Mouse (Mus musculus) cerebellum, adult 2 months (tissue): Measurements from ENCODE around the gene Foxj1.

Experiments
- CTCF ChIP-seq: fragments of 200-500 bp; IDR thresholded peaks from 2 replicates; pipeline ENCODE4 v1.5.1; 2011; ENCODE audit warnings: low read depth, mild to moderate bottlenecking, control low read depth, low read length, moderate library complexity, borderline replicate concordance; ENCODE audit not compliant: insufficient read depth
- POLR2A ChIP-seq: fragments of 200-500 bp; IDR thresholded peaks from 2 replicates; pipeline ENCODE4 v1.6.1; 2011; ENCODE audit warnings: low read length, control low read depth, borderline replicate concordance; ENCODE audit not compliant: insufficient read depth

DNA sequence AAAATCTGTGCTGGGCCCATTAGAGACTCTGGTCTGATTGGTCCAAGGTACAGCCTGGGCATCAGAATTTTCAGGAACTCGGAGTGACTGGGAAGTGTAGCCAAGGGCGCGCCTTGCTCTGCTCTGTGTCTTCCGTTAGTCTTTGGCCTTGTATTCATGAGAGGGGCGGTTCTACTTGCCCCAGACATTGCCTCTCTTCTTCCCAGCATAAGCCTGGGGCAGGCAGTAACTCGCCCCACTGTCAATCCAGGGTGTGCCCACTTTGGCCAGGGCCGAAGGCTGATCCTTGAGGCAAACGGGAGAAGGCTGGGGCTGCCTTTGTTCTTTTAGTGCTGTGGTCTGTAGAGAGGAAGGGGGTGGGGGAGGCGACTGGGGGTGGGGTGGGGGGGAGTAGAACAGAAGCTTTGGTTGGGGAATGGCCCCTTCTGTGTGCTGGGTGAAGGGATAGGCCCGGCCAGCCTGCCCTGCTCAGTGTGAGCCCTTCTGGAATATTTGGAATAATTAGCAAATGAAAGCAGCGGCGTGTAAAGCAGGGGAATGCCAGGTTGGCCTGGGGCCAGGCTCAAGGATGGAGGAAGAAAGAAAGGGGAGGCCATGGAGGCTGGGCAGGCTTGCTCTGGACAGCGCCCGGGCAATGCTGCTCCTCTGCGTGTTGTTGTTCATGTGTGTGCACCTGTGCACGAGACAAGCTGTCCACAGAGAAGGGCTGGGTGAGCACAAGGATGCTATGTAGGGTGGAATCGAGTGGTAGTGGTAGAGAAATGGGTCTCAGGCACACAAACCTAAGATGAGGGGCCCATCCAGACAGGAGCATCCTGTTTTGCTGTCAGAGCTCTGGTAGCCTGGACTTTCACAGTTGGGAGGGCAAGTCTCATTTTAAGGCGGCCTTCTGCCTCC lies 5.6 kb downstream of the Foxj1 start:
- TF ChIP-seq CTCF, result no peak
- no peak for TF ChIP-seq POLR2A
